Mouse (Mus musculus) megakaryocyte progenitor cell, adult 5-6 weeks (primary cell): Measurements from ENCODE around the gene Zfp989. TPM values are rescaled to one million over a fixed set of nuclear protein-coding genes. Genes with fewer than 3 reads are reported as not detected.
"Not testable (repeated sequence)": the region's sequence is repeated elsewhere in the genome, so short reads cannot be mapped to it uniquely, and the experiment has no call there.

Experiments
- ATAC-seq: replicated peaks from 2 replicates; pipeline ENCODE4 v1.8.0; 2016; ENCODE audit warnings: mild to moderate bottlenecking, moderate TSS enrichment, inconsistent platforms; ENCODE audit not compliant: poor library complexity
- total RNA-seq, 2 experiments: library from RNA; stranded (forward) in 1 of 2; stranded (reverse) in 1 of 2; fragments of 157-497, 149-512 nt in 1 of 2; fragments of 200-1000 nt in 1 of 2; gene quantifications; 2 replicates each; pipeline versions ENCODE4 v1.2.3 to v1.2.4; 2015 to 2017

The Zfp989 gene
- not detected in 2 replicates for total RNA-seq (2015)
- total RNA-seq (2017), result 0.07 TPM in 1 of 2 replicates, not detected in the other

- ATAC-seq, result not testable (repeated sequence)
These were observed at the start of gene Zfp989 for GRCm38 (mm10) chr4:146971757-146972156. Gene Zfp989, plus strand, starts transcription at chr4:146971976.

- ATAC-seq, result 0 out of 2 replicates have a peak, but pooled peaks have one; percentile 23
These were observed 39.3 kb upstream of the Zfp989 start for GRCm38 (mm10) chr4:146932311-146933082.

DNA sequence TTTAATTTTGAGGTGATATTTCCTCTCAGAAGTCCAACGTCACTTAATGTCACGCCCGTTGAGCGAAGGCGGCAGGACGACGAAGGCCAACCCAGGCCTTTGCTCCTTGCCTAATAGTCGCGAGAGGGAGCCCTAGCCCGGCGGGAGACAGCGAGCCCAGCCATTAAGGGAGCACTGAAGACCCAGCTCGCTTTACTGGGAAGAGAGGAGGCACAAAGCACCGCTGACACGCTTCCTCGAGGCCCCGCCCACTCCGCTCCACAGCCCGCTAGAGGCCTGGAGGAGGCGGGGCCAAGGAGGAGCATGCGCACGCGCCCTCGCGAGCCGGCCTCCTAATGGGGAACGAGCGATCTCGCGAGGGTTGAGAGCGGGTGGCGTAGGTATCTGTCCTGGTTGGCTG is 30.1 kb upstream of the Zfp989 start:
- ATAC-seq, result not testable (repeated sequence)

- not testable (repeated sequence) for ATAC-seq
These were observed 4.8 kb downstream of the Zfp989 start for GRCm38 (mm10) chr4:146976581-146976980.

DNA sequence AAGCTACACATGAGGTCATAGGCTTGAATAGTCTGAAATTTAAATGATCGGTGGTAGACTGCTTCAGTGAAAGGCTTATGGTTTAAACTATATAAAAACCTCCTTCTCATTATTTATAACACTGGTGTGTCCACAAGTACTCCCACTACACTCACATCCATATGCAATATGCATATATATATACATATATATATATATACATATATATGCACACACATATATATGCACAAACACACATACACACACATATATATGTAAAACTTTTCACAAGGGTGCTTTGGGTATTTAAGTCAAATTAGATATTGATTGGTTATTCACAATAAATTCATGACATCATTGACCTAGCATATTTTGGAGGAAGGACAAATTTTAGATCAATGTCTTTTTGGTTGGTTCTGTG is 46.6 kb downstream of the Zfp989 start:
- not testable (repeated sequence) for ATAC-seq

DNA sequence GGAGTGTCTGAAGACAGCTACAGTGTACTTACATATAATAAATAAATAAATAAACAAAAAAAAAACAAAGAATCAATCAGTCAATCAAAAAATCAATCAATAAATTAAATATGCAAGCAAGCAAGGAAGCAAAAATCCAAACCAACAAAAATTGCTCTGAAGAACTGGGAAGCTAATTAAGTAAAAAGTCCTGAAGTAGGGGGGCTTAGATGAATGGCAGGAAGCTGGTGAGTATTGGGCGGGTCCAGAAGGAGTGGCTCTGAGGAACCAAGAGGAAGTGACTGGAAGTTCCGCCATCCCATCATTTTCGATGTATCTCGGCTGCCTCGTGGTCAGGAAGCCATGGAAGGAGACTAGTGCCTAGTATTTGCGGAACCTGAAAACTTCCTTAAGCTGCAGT is 49.8 kb downstream of the Zfp989 start, which contains the start of gene Rex2:
Gene Rex2, plus strand, starts transcription at position 301 of the 400 bp plus-strand sequence.
- ATAC-seq, result not testable (repeated sequence)

DNA sequence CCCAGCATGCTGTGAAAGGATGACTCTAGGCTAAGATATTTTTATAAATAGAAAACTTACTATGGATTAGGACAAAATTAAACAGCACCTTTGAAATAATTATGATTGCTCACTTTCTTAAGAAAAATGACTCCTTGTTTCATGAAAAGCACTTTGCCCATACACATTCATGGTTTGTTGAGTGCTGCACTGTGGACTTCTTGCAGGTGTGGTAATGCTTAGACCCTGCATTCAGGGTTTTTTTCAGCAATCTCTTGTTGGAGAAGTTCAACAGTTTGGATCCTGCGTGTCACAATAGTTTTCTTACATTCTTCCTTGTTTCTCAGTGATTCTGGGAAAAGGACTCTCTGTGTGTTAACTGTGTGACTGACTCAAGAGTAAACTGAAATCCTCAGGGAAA is 54.6 kb downstream of the Zfp989 start:
- not testable (repeated sequence) for ATAC-seq

DNA sequence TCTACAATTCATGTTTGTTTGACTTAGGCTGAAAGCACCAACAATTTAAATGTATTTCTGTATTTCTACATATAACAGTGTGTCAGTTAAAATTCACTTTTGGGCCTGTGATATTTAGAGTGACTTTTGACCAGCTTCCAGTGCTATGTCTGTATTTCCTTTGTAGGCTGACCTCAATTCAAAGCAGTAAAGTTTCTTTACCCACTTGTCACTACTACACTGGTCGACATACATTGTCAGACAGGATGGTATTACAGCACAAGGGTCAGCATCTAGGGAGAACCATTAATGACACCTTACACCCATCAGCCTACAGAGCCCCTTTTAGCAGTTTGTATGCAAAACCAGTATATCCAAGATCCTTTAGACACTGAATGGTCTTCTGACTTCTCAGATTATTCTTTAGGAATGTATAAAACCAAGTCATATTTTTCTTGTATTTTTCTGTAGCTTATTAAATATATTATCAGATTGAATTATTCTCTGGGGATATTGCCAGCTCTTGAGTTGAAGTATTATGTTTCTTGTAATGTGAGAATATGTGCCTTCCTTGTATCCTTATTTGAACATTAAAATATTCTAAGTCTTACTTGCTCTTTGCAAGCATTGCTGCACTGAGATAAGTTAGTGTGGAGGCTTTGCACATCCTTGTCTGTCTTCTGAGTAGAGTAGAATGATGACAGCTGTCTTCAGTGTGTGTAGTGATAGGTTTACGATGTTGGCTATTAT is 59.7 kb downstream of the Zfp989 start:
- not testable (repeated sequence) for ATAC-seq

Other genes starting within 250 kb of the Zfp989 start
- gene Gm21411, start 62.4 kb upstream of the Zfp989 start, total RNA-seq (2015), result not detected in 2 replicates
- gene Gm21411, start 62.4 kb upstream of the Zfp989 start, total RNA-seq (2017), result not detected in 2 replicates
- 0.07 TPM in 1 of 2 replicates, not detected in the other for gene Rex2, start 49.9 kb downstream of the Zfp989 start, total RNA-seq (2015)
- not detected in 2 replicates for gene Rex2, start 49.9 kb downstream of the Zfp989 start, total RNA-seq (2017)
- 54.7 and 64.7 TPM in 2 replicates for gene Zfp991, start 160.1 kb downstream of the Zfp989 start, total RNA-seq (2015)
- 28.4 and 37.4 TPM in 2 replicates for gene Zfp991, start 160.1 kb downstream of the Zfp989 start, total RNA-seq (2017)